ENCODE assay signal across 15 mouse cellular contexts in the genomic region with DNA sequence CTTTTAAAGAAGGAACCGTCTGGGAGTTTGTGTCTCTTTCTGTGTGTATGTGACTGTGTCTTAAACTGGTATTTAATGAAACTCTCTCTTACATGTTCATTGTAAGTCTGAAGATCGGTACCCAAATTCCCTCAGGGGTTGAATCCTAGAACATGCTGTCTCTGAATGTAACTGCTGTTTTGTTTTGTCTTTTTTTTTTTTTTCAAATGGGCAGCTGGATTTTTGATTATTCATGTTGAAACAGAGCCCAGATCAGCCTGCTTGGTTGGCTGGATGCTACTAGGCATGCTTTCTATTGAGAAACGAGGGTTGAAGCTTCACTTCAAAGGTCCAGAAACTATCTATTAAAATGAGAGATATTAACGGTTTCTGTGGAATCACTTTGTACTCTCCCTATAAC.
"Had no signal": no experiment of that assay in that cellular context is flagged by ENCODE, and none has a peak within 500 bp of the region (broad histone marks: within the 10 kb centered on the region; RNA-seq: fewer than 3 reads in every experiment).

No protein-coding gene starts in this region.

- H3K4me3 ChIP-seq: limb, embryonic 13.5 days; midbrain, embryonic 10.5 days; midbrain, embryonic 15.5 days; neural tube, embryonic 13.5 days; stomach, embryonic 15.5 days had no signal

- DNase-seq: left cerebral cortex, postnatal 4 days; lung, embryonic 14.5 days; lung, postnatal 10 days; lung, postnatal 4 days; retina, postnatal 1 day; right cerebral cortex, postnatal 4 days; thymus, adult 2 months; thymus, postnatal 25 days had no signal

- H3K9ac ChIP-seq: limb, embryonic 13.5 days; lung, embryonic 14.5 days; midbrain, embryonic 15.5 days; neural tube, embryonic 13.5 days; stomach, embryonic 15.5 days had no signal

- H3K27me3 ChIP-seq: limb, embryonic 13.5 days; midbrain, embryonic 15.5 days; neural tube, embryonic 13.5 days; stomach, embryonic 15.5 days had no signal

- H3K9me3 ChIP-seq: limb, embryonic 13.5 days; midbrain, embryonic 10.5 days; midbrain, embryonic 15.5 days; neural tube, embryonic 13.5 days; stomach, embryonic 15.5 days had no signal

- ATAC-seq: midbrain, embryonic 15.5 days had no signal

- H3K27ac ChIP-seq: kidney, postnatal 0 days; limb, embryonic 13.5 days; midbrain, embryonic 10.5 days; midbrain, embryonic 15.5 days; neural tube, embryonic 13.5 days; stomach, embryonic 15.5 days had no signal

- H3K4me2 ChIP-seq: limb, embryonic 13.5 days; liver, embryonic 11.5 days; lung, embryonic 14.5 days; midbrain, embryonic 15.5 days; neural tube, embryonic 13.5 days; stomach, embryonic 15.5 days had no signal
